Mouse (Mus musculus): ENCODE results near the gene Stx8. TPM values are rescaled to one million over a fixed set of nuclear protein-coding genes. Genes with fewer than 3 reads are reported as not detected.

Stx8 gene
- polyA plus RNA-seq, 1 experiment from 2014 or later: 58.2 TPM

GRCm38 (mm10) chr11:68199801-68200423, 233.9 kb downstream of the Stx8 start:
- Histone ChIP-seq H3K27ac (ENCODE audit: poor library complexity, severe bottlenecking) (no peak overlapping the region), H3K4me1 (replicated peaks) (peaks cover 40% of the 10 kb centered on the region), H3K27me3 (replicated peaks) (no peaks in the 10 kb centered on the region; the same call in 1 of the 2 replicates), H3K9me3 (replicated peaks) (no peaks in the 10 kb centered on the region), H3K36me3 (no peaks in the 10 kb centered on the region), H3K9ac (no peak overlapping the region), H3K4me3 (no peak overlapping the region), H3K4me2 (no peak overlapping the region)
- WGBS: 45% methylated on average over 10 of the region's 10 CpGs
- ATAC-seq (ENCODE audit: insufficient number of reproducible peaks, low FRiP score): no peak

DNA sequence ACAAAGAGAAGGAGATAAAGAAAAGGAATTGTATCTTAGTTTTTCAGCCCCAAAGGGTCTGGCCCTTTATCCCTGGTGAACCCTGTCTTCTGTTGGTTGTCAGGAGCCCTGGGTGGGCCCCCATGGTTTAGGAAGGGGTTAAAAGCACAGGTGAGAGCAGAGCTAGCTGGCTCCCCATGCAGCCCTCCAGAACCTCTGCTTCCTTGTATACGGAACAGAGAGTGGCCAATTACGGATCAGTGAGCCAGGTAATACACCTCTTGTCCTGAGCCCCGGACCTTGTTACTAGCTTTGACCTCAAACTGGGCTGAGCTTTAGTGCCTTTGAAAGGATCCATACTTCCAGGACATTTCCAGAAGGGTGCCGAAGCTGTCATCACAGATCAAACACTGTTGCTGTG, 234.5 kb downstream of the Stx8 start:
- no peaks in the 10 kb centered on the region for H3K36me3 ChIP-seq
- H3K4me1 ChIP-seq (replicated peaks): peaks cover 39% of the 10 kb centered on the region
- WGBS: 92% methylated on average over 4 of the region's 4 CpGs
- no peak for ATAC-seq (ENCODE audit: insufficient number of reproducible peaks, low FRiP score)
- no peak overlapping the region for H3K4me2 ChIP-seq
- H3K4me3 ChIP-seq: no peak overlapping the region
- H3K27ac ChIP-seq (ENCODE audit: poor library complexity, severe bottlenecking): no peak overlapping the region
- H3K9me3 ChIP-seq (replicated peaks): no peaks in the 10 kb centered on the region
- no peak overlapping the region for H3K9ac ChIP-seq
- H3K27me3 ChIP-seq (replicated peaks): no peaks in the 10 kb centered on the region; the same call in 1 of the 2 replicates

- Histone ChIP-seq H3K4me2 (no peak overlapping the region), H3K9ac (no peak overlapping the region), H3K9me3 (replicated peaks) (no peaks in the 10 kb centered on the region), H3K27ac (ENCODE audit: poor library complexity, severe bottlenecking) (no peak overlapping the region), H3K4me1 (replicated peaks) (peaks cover 34% of the 10 kb centered on the region), H3K27me3 (replicated peaks) (no peaks in the 10 kb centered on the region; the same call in 1 of the 2 replicates), H3K36me3 (no peaks in the 10 kb centered on the region), H3K4me3 (no peak overlapping the region)
- WGBS: 62% methylated on average over 1 of the region's 1 CpGs
- no peak for ATAC-seq (ENCODE audit: insufficient number of reproducible peaks, low FRiP score)
These were observed 235.1 kb downstream of the Stx8 start for GRCm38 (mm10) chr11:68201063-68201462.

DNA sequence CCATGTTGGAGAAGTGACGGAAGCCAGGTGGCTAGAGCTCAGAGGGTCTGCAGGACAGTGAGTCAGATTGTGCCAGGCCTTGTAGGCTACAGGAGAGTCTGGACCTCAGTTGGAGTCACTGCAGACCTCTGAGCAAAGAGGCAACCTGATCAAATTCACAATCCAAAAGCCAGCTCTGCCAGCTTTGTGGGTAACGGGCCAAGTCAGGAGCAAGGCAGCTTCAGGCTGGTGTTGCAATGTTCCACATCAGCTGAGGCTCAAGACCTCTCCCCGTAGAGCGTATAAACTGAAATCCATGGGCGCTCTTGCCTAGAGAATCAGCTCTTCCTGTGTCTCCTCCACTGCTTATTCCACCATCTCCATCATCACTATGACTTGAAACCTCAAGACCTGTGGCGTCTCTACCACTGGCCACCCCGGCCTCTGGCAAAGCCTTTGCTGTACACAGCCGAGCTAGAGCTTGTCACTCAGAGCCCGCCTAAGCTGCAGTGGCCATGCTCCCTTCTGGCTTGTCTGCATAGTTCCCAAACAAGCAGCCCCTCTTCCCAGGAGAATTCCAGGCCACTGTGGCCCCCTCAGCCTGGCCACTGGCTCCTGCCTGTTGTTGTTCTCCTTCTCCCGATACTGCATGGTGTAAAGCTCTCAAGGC, 235.9 kb downstream of the Stx8 start:
- Histone ChIP-seq H3K27ac (ENCODE audit: poor library complexity, severe bottlenecking) (no peak overlapping the region), H3K4me2 (no peak overlapping the region), H3K9ac (no peak overlapping the region), H3K9me3 (replicated peaks) (no peaks in the 10 kb centered on the region), H3K4me1 (replicated peaks) (peaks cover 27% of the 10 kb centered on the region), H3K36me3 (no peaks in the 10 kb centered on the region), H3K27me3 (replicated peaks) (no peaks in the 10 kb centered on the region; the same call in 1 of the 2 replicates), H3K4me3 (no peak overlapping the region)
- no peak for ATAC-seq (ENCODE audit: insufficient number of reproducible peaks, low FRiP score)
- WGBS: 77% methylated on average over 10 of the region's 10 CpGs

DNA sequence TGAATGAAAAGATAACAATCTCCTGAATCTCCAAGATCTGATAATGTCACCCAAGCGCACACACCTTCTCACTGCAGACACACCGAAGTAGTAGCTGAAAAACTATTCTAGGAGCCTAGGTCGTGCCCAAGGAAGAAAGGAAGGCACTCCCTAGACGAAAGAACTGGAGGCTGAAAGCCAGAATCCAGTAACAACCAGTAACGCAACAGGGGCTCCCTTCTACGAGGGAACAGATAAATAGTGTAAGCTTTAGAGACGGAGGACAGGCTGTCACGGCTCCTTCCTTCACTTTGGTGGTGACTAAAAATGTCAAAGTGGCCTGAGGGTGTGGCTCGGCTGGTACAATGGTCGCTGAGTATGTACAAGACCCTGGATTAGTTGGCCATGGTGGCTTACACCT, 236.6 kb downstream of the Stx8 start:
- no peak overlapping the region for H3K27ac ChIP-seq (ENCODE audit: poor library complexity, severe bottlenecking)
- H3K4me1 ChIP-seq (replicated peaks): peaks cover 27% of the 10 kb centered on the region
- H3K4me2 ChIP-seq: no peak overlapping the region
- no peak overlapping the region for H3K4me3 ChIP-seq
- no peak for ATAC-seq (ENCODE audit: insufficient number of reproducible peaks, low FRiP score)
- H3K27me3 ChIP-seq (replicated peaks): no peaks in the 10 kb centered on the region; the same call in 1 of the 2 replicates
- H3K36me3 ChIP-seq: no peaks in the 10 kb centered on the region
- H3K9ac ChIP-seq: no peak overlapping the region
- WGBS: 52% methylated on average over 10 of the region's 10 CpGs
- no peaks in the 10 kb centered on the region for H3K9me3 ChIP-seq (replicated peaks)

GRCm38 (mm10) chr11:68203658-68204315, 237.8 kb downstream of the Stx8 start:
- ATAC-seq (ENCODE audit: insufficient number of reproducible peaks, low FRiP score): no peak
- WGBS: 76% methylated on average over 10 of the region's 10 CpGs
- H3K27me3 ChIP-seq (replicated peaks): no peaks in the 10 kb centered on the region; the same call in 1 of the 2 replicates

DNA sequence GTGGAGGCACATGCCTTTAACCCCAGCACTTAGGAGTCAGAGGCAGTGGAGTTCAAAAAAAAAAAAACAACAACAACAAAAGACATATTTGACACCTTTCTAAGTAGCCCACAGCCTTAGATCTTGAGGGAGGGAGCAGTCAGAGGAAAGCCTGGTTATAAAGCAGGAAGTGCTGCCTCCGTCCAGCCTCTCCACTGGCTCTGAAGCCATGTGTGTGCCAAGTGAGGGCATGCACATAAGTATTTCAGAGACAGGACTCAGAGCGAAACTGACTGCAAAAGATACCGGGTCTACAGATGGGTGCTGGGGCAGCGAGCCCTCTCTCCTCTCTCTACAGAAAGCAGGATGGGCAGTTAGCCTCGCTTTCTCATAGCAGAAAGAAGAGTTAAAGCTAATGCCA, 238.4 kb downstream of the Stx8 start:
- no peak for ATAC-seq (ENCODE audit: insufficient number of reproducible peaks, low FRiP score)
- Histone ChIP-seq H3K36me3 (no peaks in the 10 kb centered on the region), H3K27me3 (replicated peaks) (no peaks in the 10 kb centered on the region; the same call in 1 of the 2 replicates), H3K4me3 (no peak overlapping the region), H3K9me3 (replicated peaks) (no peaks in the 10 kb centered on the region), H3K4me2 (no peak overlapping the region), H3K4me1 (replicated peaks) (peaks cover 34% of the 10 kb centered on the region), H3K9ac (0 out of 2 replicates have a peak overlapping the region, but pooled peaks have one; percentile 20), H3K27ac (ENCODE audit: poor library complexity, severe bottlenecking) (no peak overlapping the region)
- WGBS: 68% methylated on average over 5 of the region's 5 CpGs

More at GRCm38 (mm10) chr11:68203658-68204315, 237.8 kb downstream of the Stx8 start:
- H3K9ac ChIP-seq: no peak overlapping the region
- H3K4me1 ChIP-seq (replicated peaks): peaks cover 30% of the 10 kb centered on the region
- no peak overlapping the region for H3K4me3 ChIP-seq
- H3K36me3 ChIP-seq: no peaks in the 10 kb centered on the region
- no peak overlapping the region for H3K27ac ChIP-seq (ENCODE audit: poor library complexity, severe bottlenecking)
- no peak overlapping the region for H3K4me2 ChIP-seq
- no peaks in the 10 kb centered on the region for H3K9me3 ChIP-seq (replicated peaks)

- H3K9me3 ChIP-seq (replicated peaks): no peaks in the 10 kb centered on the region
- no peak overlapping the region for H3K4me2 ChIP-seq
- H3K4me1 ChIP-seq (replicated peaks): peaks cover 34% of the 10 kb centered on the region
- no peak for ATAC-seq (ENCODE audit: insufficient number of reproducible peaks, low FRiP score)
- no peak overlapping the region for H3K4me3 ChIP-seq
- no peak overlapping the region for H3K27ac ChIP-seq (ENCODE audit: poor library complexity, severe bottlenecking)
- 79% methylated on average over 10 of the region's 10 CpGs for WGBS
- H3K9ac ChIP-seq: no peak overlapping the region
- H3K36me3 ChIP-seq: no peaks in the 10 kb centered on the region
- no peaks in the 10 kb centered on the region for H3K27me3 ChIP-seq (replicated peaks)
These were observed 239.7 kb downstream of the Stx8 start for GRCm38 (mm10) chr11:68205572-68206229.

GRCm38 (mm10) chr11:68208023-68208422, 242.0 kb downstream of the Stx8 start:
- no peak overlapping the region for H3K9ac ChIP-seq
- no peak overlapping the region for H3K27ac ChIP-seq (ENCODE audit: poor library complexity, severe bottlenecking)
- peaks cover 44% of the 10 kb centered on the region for H3K4me1 ChIP-seq (replicated peaks)
- no peak overlapping the region for H3K4me2 ChIP-seq
- WGBS: 70% methylated on average over 2 of the region's 2 CpGs
- no peaks in the 10 kb centered on the region for H3K9me3 ChIP-seq (replicated peaks)
- H3K36me3 ChIP-seq: peaks cover 4% of the 10 kb centered on the region; the same call in 1 of the 2 replicates
- ATAC-seq (ENCODE audit: insufficient number of reproducible peaks, low FRiP score): no peak
- H3K4me3 ChIP-seq: no peak overlapping the region
- H3K27me3 ChIP-seq (replicated peaks): no peaks in the 10 kb centered on the region

DNA sequence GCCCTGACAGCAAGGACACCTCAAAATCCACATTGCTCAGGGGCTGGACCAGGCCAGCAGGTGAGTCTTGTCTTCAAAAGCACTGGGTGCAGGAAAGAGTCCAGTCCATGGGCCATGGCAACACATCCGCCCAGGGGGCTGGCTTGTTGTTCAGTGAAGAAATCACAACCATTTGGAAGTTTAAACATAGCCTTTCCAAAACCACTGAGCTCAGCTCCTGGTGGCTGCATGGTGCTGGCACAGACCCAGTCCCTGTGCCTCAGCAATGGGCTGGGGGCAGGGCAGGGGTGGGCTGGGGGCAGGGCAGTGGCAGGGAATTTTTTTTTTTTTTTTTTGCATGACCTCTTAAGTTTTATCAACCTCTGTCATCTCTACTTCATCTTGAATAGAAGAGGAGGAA, 242.6 kb downstream of the Stx8 start:
- no peaks in the 10 kb centered on the region for H3K9me3 ChIP-seq (replicated peaks)
- no peak overlapping the region for H3K4me2 ChIP-seq
- H3K9ac ChIP-seq: no peak overlapping the region
- peaks cover 44% of the 10 kb centered on the region for H3K4me1 ChIP-seq (replicated peaks)
- no peaks in the 10 kb centered on the region for H3K27me3 ChIP-seq (replicated peaks)
- H3K27ac ChIP-seq (ENCODE audit: poor library complexity, severe bottlenecking): no peak overlapping the region
- no peak overlapping the region for H3K4me3 ChIP-seq
- 77% methylated on average over 1 of the region's 1 CpGs for WGBS
- ATAC-seq (ENCODE audit: insufficient number of reproducible peaks, low FRiP score): no peak
- peaks cover 6% of the 10 kb centered on the region; the same call in 1 of the 2 replicates for H3K36me3 ChIP-seq

DNA sequence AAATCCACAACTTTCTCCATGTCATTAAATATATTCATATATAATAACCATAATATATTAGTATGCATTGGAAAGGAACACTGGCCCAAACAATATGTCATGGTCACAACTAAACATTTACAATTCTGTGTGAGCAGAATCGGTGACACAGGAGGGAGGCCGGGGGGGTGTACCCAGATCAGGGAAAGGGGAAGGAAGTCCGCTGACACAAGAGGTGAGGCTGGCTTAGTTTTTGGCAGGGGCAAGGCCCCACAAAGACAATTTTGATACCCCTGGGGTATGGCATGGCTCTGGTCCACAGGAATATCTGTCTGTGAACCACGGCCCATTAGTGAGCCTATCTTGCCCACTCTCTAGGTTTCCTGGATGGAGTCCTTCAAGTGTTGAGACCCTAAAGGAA, 243.5 kb downstream of the Stx8 start:
- 87% methylated on average over 4 of the region's 4 CpGs for WGBS
- Histone ChIP-seq H3K27me3 (replicated peaks) (no peaks in the 10 kb centered on the region), H3K27ac (ENCODE audit: poor library complexity, severe bottlenecking) (no peak overlapping the region), H3K4me1 (replicated peaks) (peaks cover 39% of the 10 kb centered on the region), H3K9me3 (replicated peaks) (no peaks in the 10 kb centered on the region), H3K4me3 (no peak overlapping the region), H3K9ac (no peak overlapping the region), H3K4me2 (no peak overlapping the region), H3K36me3 (peaks cover 6% of the 10 kb centered on the region; the same call in 1 of the 2 replicates)
- no peak for ATAC-seq (ENCODE audit: insufficient number of reproducible peaks, low FRiP score)
